ENCODE assay signal across 11 mouse cellular contexts in genomic region chrX:162413124-162413523, GRCm38 (mm10).
"Had no signal": no experiment of that assay in that cellular context is flagged by ENCODE, and none has a peak within 500 bp of the region (broad histone marks: within the 10 kb centered on the region; RNA-seq: fewer than 3 reads in every experiment).

No protein-coding gene starts in this region.

- DNase-seq: lung, adult 18-20 months; lung, embryonic 14.5 days; lung, postnatal 10 days; lung, postnatal 4 days; midbrain, embryonic 14.5 days; retina, postnatal 1 day; right cerebral cortex, postnatal 14 days; spleen, adult 18-20 months; thymus, adult 2 months; thymus, postnatal 25 days; thymus, postnatal 4 days had no signal
